Mouse (Mus musculus) megakaryocyte, embryonic 14.5 days (primary cell): ENCODE data around the gene Nxpe4. TPM values are rescaled to one million over a fixed set of nuclear protein-coding genes. Genes with fewer than 3 reads are reported as not detected.
"Not testable (repeated sequence)": the region's sequence is repeated elsewhere in the genome, so short reads cannot be mapped to it uniquely, and the experiment has no call there.

Experiments
- H3K27me3 ChIP-seq: replicated peaks from 2 replicates; pipeline ENCODE3; 2012; ENCODE audit warnings: inconsistent platforms
- H3K36me3 ChIP-seq: replicated peaks from 2 replicates; pipeline ENCODE3; 2012; ENCODE audit warnings: low read length, inconsistent platforms, mixed read lengths
- H3K4me1 ChIP-seq: 2 replicates; pipeline ENCODE4 v1.6.1; 2012; ENCODE audit warnings: inconsistent platforms
- H3K4me3 ChIP-seq: replicated peaks from 2 replicates; pipeline ENCODE3; 2012; ENCODE audit warnings: moderate library complexity, mild to moderate bottlenecking, inconsistent platforms
- H3K9me3 ChIP-seq: 2 replicates; pipeline ENCODE4 v1.6.1; 2012; ENCODE audit warnings: inconsistent platforms
- FLI1 ChIP-seq: IDR thresholded peaks from 2 replicates; pipeline ENCODE4 v1.6.1; 2012; ENCODE audit warnings: low read length, inconsistent platforms, mixed read lengths
- GATA1 ChIP-seq: IDR thresholded peaks from 3 replicates; pipeline ENCODE4 v1.6.1; 2012; ENCODE audit warnings: mixed read lengths, low read length, inconsistent platforms, borderline replicate concordance
- polyA plus RNA-seq: library from polyadenylated mRNA; stranded (reverse); fragments of >175 nt; gene quantifications from 2 replicates; pipeline ENCODE4 v1.2.3, GENCODE M21; 2012; ENCODE audit warnings: low replicate concordance; ENCODE audit not compliant: insufficient read depth

The Nxpe4 gene
- polyA plus RNA-seq = 0.07 TPM in 1 of 2 replicates, not detected in the other

- H3K36me3 ChIP-seq = no peaks in the 10 kb centered on the region
- H3K9me3 ChIP-seq = no peaks in the 10 kb centered on the region
- peaks cover 8% of the 10 kb centered on the region for H3K4me1 ChIP-seq
- H3K27me3 ChIP-seq = peaks cover 2% of the 10 kb centered on the region
- peak within 1 kb of the TSS; percentile 83 for H3K4me3 ChIP-seq
- TF ChIP-seq GATA1 = no peak
- no peak for TF ChIP-seq FLI1
Observed at GRCm38 (mm10) chr9:48161505-48162192, at the start of gene Nxpe4. Gene Nxpe4 (plus strand): TSS chr9:48162023.

GRCm38 (mm10) chr9:48126815-48127214 is 35.0 kb upstream of the Nxpe4 start:
- H3K36me3 ChIP-seq = no peaks in the 10 kb centered on the region
- H3K9me3 ChIP-seq = no peaks in the 10 kb centered on the region
- H3K4me1 ChIP-seq = no peaks in the 10 kb centered on the region
- H3K4me3 ChIP-seq = no peak overlapping the region
- no peaks in the 10 kb centered on the region for H3K27me3 ChIP-seq
- TF ChIP-seq FLI1 (no peak), GATA1 (no peak)

GRCm38 (mm10) chr9:48137507-48137906 is 24.3 kb upstream of the Nxpe4 start:
- no peak for TF ChIP-seq GATA1
- TF ChIP-seq FLI1 = no peak
- no peak overlapping the region for H3K4me3 ChIP-seq
- no peaks in the 10 kb centered on the region for H3K27me3 ChIP-seq
- H3K9me3 ChIP-seq = peaks cover 3% of the 10 kb centered on the region; the same call in 1 of the 2 replicates
- no peaks in the 10 kb centered on the region for H3K4me1 ChIP-seq
- no peaks in the 10 kb centered on the region for H3K36me3 ChIP-seq

GRCm38 (mm10) chr9:48140485-48141411 is 21.1 kb upstream of the Nxpe4 start:
- H3K4me3 ChIP-seq = no peak overlapping the region
- no peaks in the 10 kb centered on the region for H3K27me3 ChIP-seq
- no peaks in the 10 kb centered on the region for H3K4me1 ChIP-seq
- H3K36me3 ChIP-seq = no peaks in the 10 kb centered on the region
- TF ChIP-seq FLI1 (no peak), GATA1 (no peak)
- H3K9me3 ChIP-seq = peaks cover 6% of the 10 kb centered on the region; the same call in 1 of the 2 replicates

- H3K36me3 ChIP-seq = no peaks in the 10 kb centered on the region
- H3K4me1 ChIP-seq = no peaks in the 10 kb centered on the region
- H3K9me3 ChIP-seq = peaks cover 6% of the 10 kb centered on the region; the same call in 1 of the 2 replicates
- TF ChIP-seq FLI1 = no peak
- no peaks in the 10 kb centered on the region for H3K27me3 ChIP-seq
- no peak overlapping the region for H3K4me3 ChIP-seq
Observed at GRCm38 (mm10) chr9:48142646-48143045, 19.2 kb upstream of the Nxpe4 start.

GRCm38 (mm10) chr9:48146761-48147160 is 15.1 kb upstream of the Nxpe4 start:
- Histone ChIP-seq H3K4me1 (no peaks in the 10 kb centered on the region), H3K36me3 (no peaks in the 10 kb centered on the region), H3K9me3 (peaks cover 6% of the 10 kb centered on the region; the same call in 1 of the 2 replicates), H3K4me3 (no peak overlapping the region), H3K27me3 (peaks cover 2% of the 10 kb centered on the region)
- TF ChIP-seq FLI1 = no peak
- TF ChIP-seq GATA1 = no peak

GRCm38 (mm10) chr9:48166531-48166930 is 4.7 kb downstream of the Nxpe4 start:
- not testable (repeated sequence) for H3K27me3 ChIP-seq, H3K36me3 ChIP-seq, H3K4me3 ChIP-seq, H3K4me1 ChIP-seq
- H3K9me3 ChIP-seq = peaks cover 14% of the 10 kb centered on the region

- H3K36me3 ChIP-seq = no peaks in the 10 kb centered on the region
- H3K27me3 ChIP-seq = no peaks in the 10 kb centered on the region
- no peak for TF ChIP-seq FLI1
- no peak for TF ChIP-seq GATA1
- H3K9me3 ChIP-seq = no peaks in the 10 kb centered on the region
- no peaks in the 10 kb centered on the region for H3K4me1 ChIP-seq
- H3K4me3 ChIP-seq = no peak overlapping the region
Observed at GRCm38 (mm10) chr9:48176764-48177163, 14.9 kb downstream of the Nxpe4 start.

GRCm38 (mm10) chr9:48181300-48181699 is 19.5 kb downstream of the Nxpe4 start:
- Histone ChIP-seq H3K4me1 (no peaks in the 10 kb centered on the region), H3K36me3 (no peaks in the 10 kb centered on the region), H3K27me3 (no peaks in the 10 kb centered on the region), H3K4me3 (no peak overlapping the region), H3K9me3 (no peaks in the 10 kb centered on the region)
- TF ChIP-seq FLI1 = no peak
- TF ChIP-seq GATA1 = no peak
